22 mouse cellular contexts compared by ENCODE assay signal in the genomic region with DNA sequence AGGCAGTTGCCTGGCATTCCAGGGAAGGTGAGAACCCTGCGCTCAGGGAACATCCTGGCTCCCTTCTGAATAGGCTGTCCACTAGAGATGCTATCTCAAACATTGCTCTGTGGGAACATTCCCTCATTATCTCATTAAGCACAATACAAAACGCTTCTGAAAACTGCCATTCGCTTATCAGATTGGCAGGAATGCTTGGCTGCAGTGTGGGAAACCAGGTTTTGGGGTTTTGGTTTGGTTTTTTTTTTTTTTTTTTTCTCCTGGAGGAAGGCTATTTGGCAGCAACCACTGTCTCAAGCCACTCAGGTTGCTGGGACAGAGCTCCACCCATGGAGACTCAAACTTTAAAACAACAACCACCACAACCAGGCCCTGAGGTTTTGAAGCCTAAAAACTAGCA. TPM values are rescaled to one million over a fixed set of nuclear protein-coding genes. Genes with fewer than 3 reads are reported as not detected.
"Had no signal": no experiment of that assay in that cellular context is flagged by ENCODE, and none has a peak within 500 bp of the region (broad histone marks: within the 10 kb centered on the region; RNA-seq: fewer than 3 reads in every experiment).

No protein-coding gene starts in this region.

- H3K9ac ChIP-seq: liver, embryonic 13.5 days; midbrain, embryonic 12.5 days; midbrain, embryonic 15.5 days; neural tube, embryonic 12.5 days; neural tube, embryonic 15.5 days had no signal

- H3K4me3 ChIP-seq: left cerebral cortex, adult 2 months; liver, embryonic 13.5 days; midbrain, embryonic 12.5 days; midbrain, embryonic 15.5 days; neural tube, embryonic 12.5 days; neural tube, embryonic 15.5 days had no signal

- ATAC-seq: midbrain, embryonic 15.5 days had no signal

- DNase-seq: kidney, postnatal 10 days; kidney, postnatal 36 days; layer of hippocampus, postnatal 36 days; liver, embryonic 13.5 days; lung, adult 2 months; lung, postnatal 14 days; lung, postnatal 4 days; right cerebral cortex, adult 18-20 months; right cerebral cortex, postnatal 14 days; right cerebral cortex, postnatal 4 days; thymus, adult 2 months; thymus, postnatal 14 days; thymus, postnatal 4 days had no signal

- H3K4me1 ChIP-seq: midbrain, embryonic 15.5 days had no signal

- H3K4me2 ChIP-seq: liver, embryonic 13.5 days; midbrain, embryonic 12.5 days; midbrain, embryonic 15.5 days; neural tube, embryonic 12.5 days; neural tube, embryonic 15.5 days had no signal

- H3K9me3 ChIP-seq: liver, embryonic 13.5 days; midbrain, embryonic 12.5 days; midbrain, embryonic 15.5 days; neural tube, embryonic 12.5 days; neural tube, embryonic 15.5 days had no signal

- H3K27ac ChIP-seq: left cerebral cortex, adult 2 months; liver, embryonic 13.5 days; midbrain, embryonic 12.5 days; midbrain, embryonic 15.5 days; neural tube, embryonic 12.5 days; neural tube, embryonic 15.5 days; stomach, postnatal 0 days had no signal

- H3K36me3 ChIP-seq: liver, embryonic 13.5 days; midbrain, embryonic 12.5 days; midbrain, embryonic 15.5 days; neural tube, embryonic 12.5 days; neural tube, embryonic 15.5 days had no signal

- H3K27me3 ChIP-seq: liver, embryonic 13.5 days; midbrain, embryonic 12.5 days; midbrain, embryonic 15.5 days; neural tube, embryonic 12.5 days; neural tube, embryonic 15.5 days had no signal

RNA-seq across cellular contexts. Expression of a gene that starts 42.7 kb away (rescaled TPM):
- total RNA-seq: layer of hippocampus, postnatal 36 days; left cerebral cortex, adult 2 months; left cerebral cortex, postnatal 10 days; left cerebral cortex, postnatal 36 days had no signal
- polyA plus RNA-seq: lung, embryonic 16.5 days had no signal
